Mouse (Mus musculus) lung, postnatal 0 days (tissue): Measurements from ENCODE around the gene Rtcb. TPM values are rescaled to one million over a fixed set of nuclear protein-coding genes. Genes with fewer than 3 reads are reported as not detected.

Experiments used
- ATAC-seq: fragments of 200-750 bp; cut with Nextera tagmentation; 2 replicates; pipeline ENCODE4 v1.8.0; 2017; ENCODE audit warnings: moderate library complexity
- DNase-seq: peaks from one replicate; pipeline ENCODE4 v3.0.0-alpha.2; 2016; ENCODE audit warnings: low spot score
- H3K27ac ChIP-seq: fragments of 300-500 bp; sonication (generic); 2 replicates; pipeline ENCODE4 v1.5.1; 2014; ENCODE audit warnings: antibody characterized with exemption, mild to moderate bottlenecking, low read length, mixed read lengths
- H3K27me3 ChIP-seq: fragments of 300-500 bp; sonication (generic); replicated peaks from 2 replicates; pipeline ENCODE4 v1.6.1; 2014; ENCODE audit warnings: low read length, mixed read lengths; ENCODE audit not compliant: insufficient read depth
- H3K36me3 ChIP-seq: fragments of 300-500 bp; sonication (generic); 2 replicates; pipeline ENCODE4 v1.6.1; 2014; ENCODE audit warnings: low read length, mixed read lengths; ENCODE audit not compliant: insufficient read depth
- H3K4me1 ChIP-seq: fragments of 300-500 bp; sonication (generic); 2 replicates; pipeline ENCODE4 v1.6.1; 2014; ENCODE audit warnings: antibody characterized with exemption, low read depth, low read length, mixed read lengths; ENCODE audit not compliant: insufficient read depth
- H3K4me2 ChIP-seq: fragments of 300-500 bp; sonication (generic); replicated peaks from 2 replicates; pipeline ENCODE4 v1.6.1; 2014; ENCODE audit warnings: low read depth, mild to moderate bottlenecking, low read length, moderate library complexity, mixed read lengths
- H3K4me3 ChIP-seq: fragments of 300-500 bp; sonication (generic); 2 replicates; pipeline ENCODE4 v1.5.1; 2014; ENCODE audit warnings: low read depth, low read length
- H3K9ac ChIP-seq: fragments of 300-500 bp; sonication (generic); replicated peaks from 2 replicates; pipeline ENCODE4 v1.6.1; 2014; ENCODE audit warnings: low read depth, mild to moderate bottlenecking
- H3K9me3 ChIP-seq: fragments of 300-500 bp; sonication (generic); 2 replicates; pipeline ENCODE4 v1.6.1; 2016; ENCODE audit warnings: low read length, mixed read lengths
- CTCF ChIP-seq: IDR thresholded peaks from 2 replicates; pipeline ENCODE4 v1.5.1; 2016; ENCODE audit warnings: antibody characterized with exemption, mild to moderate bottlenecking
- EP300 ChIP-seq: IDR thresholded peaks from 2 replicates; pipeline ENCODE4 v1.6.1; 2016; ENCODE audit warnings: antibody characterized with exemption, mild to moderate bottlenecking, control low read depth
- WGBS: fragments of 180-500 bp; shearing (Covaris S2); extraction: QIAGEN DNeasy Blood & Tissue Kit; methylation state at CpG from one replicate; pipeline ENCODE4 v1.1.7; 2014; 5-methylcytosine and 5-hydroxymethylcytosine counted together
- polyA plus RNA-seq: library from polyadenylated mRNA; unstranded; fragments of >200 nt; fragmentation: Nextera tagmentation; extraction: Ambion mirVana; gene quantifications from 2 replicates; pipeline ENCODE4 v1.2.1, GENCODE M21; 2015

Rtcb gene
- 99.9 and 100 TPM in 2 replicates for polyA plus RNA-seq

- peak; percentile 98 for DNase-seq
- 0 out of 2 replicates have a peak, but pooled peaks cover 3% of the 10 kb centered on the region for H3K36me3 ChIP-seq
- H3K4me3 ChIP-seq: peak within 1 kb of the TSS; percentile 90
- no peak for TF ChIP-seq CTCF
- 0 out of 2 replicates have a peak, but pooled peaks have one; percentile 18 for TF ChIP-seq EP300
- peaks cover 9% of the 10 kb centered on the region; the same call in 1 of the 2 replicates for H3K4me1 ChIP-seq
- WGBS: under 1% methylated on average over 38 of the region's 38 CpGs
- H3K27me3 ChIP-seq: no peaks in the 10 kb centered on the region
- H3K27ac ChIP-seq: peak within 1 kb of the TSS; percentile 79
- ATAC-seq: peak; percentile 93
- peak within 1 kb of the TSS; percentile 79 for H3K4me2 ChIP-seq
- no peaks in the 10 kb centered on the region for H3K9me3 ChIP-seq
- H3K9ac ChIP-seq: peak within 1 kb of the TSS; percentile 87
Measured at GRCm38 (mm10) chr10:85957464-85957950, at the start of gene Rtcb. Rtcb (minus strand) TSS chr10:85957823.

- Histone ChIP-seq H3K4me2 (no peak overlapping the region), H3K4me3 (no peak overlapping the region), H3K9ac (no peak overlapping the region), H3K36me3 (no peaks in the 10 kb centered on the region), H3K4me1 (no peaks in the 10 kb centered on the region), H3K9me3 (no peaks in the 10 kb centered on the region), H3K27ac (no peak overlapping the region), H3K27me3 (no peaks in the 10 kb centered on the region)
- DNase-seq (no peak), ATAC-seq (no peak)
- no peak for TF ChIP-seq EP300
- TF ChIP-seq CTCF: no peak
- 71% methylated on average over 5 of the region's 5 CpGs for WGBS
Measured at GRCm38 (mm10) chr10:86006455-86006854, 48.8 kb upstream of the Rtcb start.

GRCm38 (mm10) chr10:86000447-86000846 lies 42.8 kb upstream of the Rtcb start:
- 91% methylated on average over 4 of the region's 4 CpGs for WGBS
- Histone ChIP-seq H3K36me3 (no peaks in the 10 kb centered on the region), H3K4me1 (no peaks in the 10 kb centered on the region), H3K9ac (no peak overlapping the region), H3K4me2 (no peak overlapping the region), H3K27ac (no peak overlapping the region), H3K9me3 (no peaks in the 10 kb centered on the region), H3K4me3 (no peak overlapping the region), H3K27me3 (no peaks in the 10 kb centered on the region)
- ATAC-seq (no peak), DNase-seq (no peak)
- TF ChIP-seq EP300 (no peak), CTCF (no peak)

- ATAC-seq: no peak
- 45% methylated on average over 5 of the region's 5 CpGs for WGBS
Measured at GRCm38 (mm10) chr10:85994543-85995104, 37.0 kb upstream of the Rtcb start.

GRCm38 (mm10) chr10:85993836-85994235 lies 36.2 kb upstream of the Rtcb start:
- ATAC-seq: no peak
- WGBS: 78% methylated on average over 9 of the region's 9 CpGs
- H3K27me3 ChIP-seq: no peaks in the 10 kb centered on the region

More at GRCm38 (mm10) chr10:85994543-85995104, 37.0 kb upstream of the Rtcb start:
- H3K27me3 ChIP-seq: no peaks in the 10 kb centered on the region
- no peaks in the 10 kb centered on the region for H3K4me1 ChIP-seq
- H3K27ac ChIP-seq: no peak overlapping the region
- no peak overlapping the region for H3K4me3 ChIP-seq
- no peak overlapping the region for H3K4me2 ChIP-seq
- no peaks in the 10 kb centered on the region for H3K36me3 ChIP-seq
- no peak for DNase-seq
- no peak overlapping the region for H3K9ac ChIP-seq
- H3K9me3 ChIP-seq: no peaks in the 10 kb centered on the region
- no peak for TF ChIP-seq CTCF

GRCm38 (mm10) chr10:85992412-85992811 lies 34.8 kb upstream of the Rtcb start:
- no peak for TF ChIP-seq EP300
- TF ChIP-seq CTCF: no peak
- no peak overlapping the region for H3K27ac ChIP-seq
- WGBS: 78% methylated on average over 4 of the region's 4 CpGs

More at GRCm38 (mm10) chr10:85993836-85994235, 36.2 kb upstream of the Rtcb start:
- H3K27ac ChIP-seq: no peak overlapping the region
- DNase-seq: no peak
- no peaks in the 10 kb centered on the region for H3K4me1 ChIP-seq
- TF ChIP-seq CTCF: no peak
- TF ChIP-seq EP300: no peak
- no peak overlapping the region for H3K4me2 ChIP-seq
- H3K4me3 ChIP-seq: no peak overlapping the region
- no peak overlapping the region for H3K9ac ChIP-seq
- H3K36me3 ChIP-seq: no peaks in the 10 kb centered on the region
- H3K9me3 ChIP-seq: no peaks in the 10 kb centered on the region

More at GRCm38 (mm10) chr10:85992412-85992811, 34.8 kb upstream of the Rtcb start:
- DNase-seq (no peak), ATAC-seq (no peak)
- Histone ChIP-seq H3K9me3 (no peaks in the 10 kb centered on the region), H3K4me3 (no peak overlapping the region), H3K9ac (no peak overlapping the region), H3K4me1 (no peaks in the 10 kb centered on the region), H3K36me3 (no peaks in the 10 kb centered on the region), H3K27me3 (no peaks in the 10 kb centered on the region), H3K4me2 (no peak overlapping the region)
